Mouse (Mus musculus): ENCODE measurements around the gene Il18rap.

GRCm38 (mm10) chr1:40547064-40547572 lies 32.0 kb downstream of the Il18rap start:
- no peak for TF ChIP-seq SIN3A (IDR thresholded peaks at IDR 0.05; ENCODE audit: low read length)
- TF ChIP-seq CTCF (conservative IDR thresholded peaks at IDR 0.05 in 1 of 2, IDR thresholded peaks at IDR 0.05 in 1 of 2; ENCODE audit: low read depth in 2 of 2, low read length in 2 of 2): no peak
- TF ChIP-seq TCF12 (IDR thresholded peaks at IDR 0.05; ENCODE audit: low read depth, low read length): no peak
- TF ChIP-seq POLR2A (IDR thresholded peaks at IDR 0.05; ENCODE audit: low read depth, low read length): no peak
- no peak for TF ChIP-seq RCOR1 (conservative IDR thresholded peaks at IDR 0.05; ENCODE audit: low read depth, low read length)
- TF ChIP-seq POLR2AphosphoS2 (IDR thresholded peaks at IDR 0.05; ENCODE audit: low read depth, low read length): no peak
- TF ChIP-seq ZC3H11A (IDR thresholded peaks at IDR 0.05; ENCODE audit: low read depth, low read length): no peak
